Mouse (Mus musculus) embryonic stem cell, embryonic (primary cell): ENCODE results near the gene Plekha6.

Source experiments
- CTCF ChIA-PET, 4 experiments: fragments of 300-600 bp in 2 of 4; fragments of 350-600 bp in 2 of 4; sonication (Branson Sonifier 250); formaldehyde crosslinking; loops; one replicate each; lab custom pipeline; 2022; ENCODE audit warnings: inconsistent platforms in 2 of 4; lab: Charles Lee
- POLR2A ChIA-PET, 4 experiments: fragments of 300-600 bp in 2 of 4; fragments of 350-600 bp in 2 of 4; sonication (Branson Sonifier 250); formaldehyde crosslinking; loops; one replicate each; lab custom pipeline; 2022; ENCODE audit warnings: antibody characterized with exemption in 4 of 4, inconsistent platforms in 1 of 4; lab: Charles Lee

Plekha6 gene

GRCm38 (mm10) chr1:133314364-133314763 is 150.4 kb downstream of the Plekha6 start:
- ChIA-PET POLR2A (interaction anchor here in 3 of 4 experiments (0.5 to 1.8 kb wide), 5 partner anchors 18 to 41 kb away, joined by 3 to 4 read pairs (median 3); no protein-coding TSS in a partner anchor), CTCF (interaction anchor here (0.7 to 2.3 kb wide), 18 partner anchors 16 to 741 kb away, joined by 3 to 22 read pairs (median 4); partner anchors contain the start of genes Etnk2 (in 1 of the 4) and Snrpe (in 1 of the 4))

DNA sequence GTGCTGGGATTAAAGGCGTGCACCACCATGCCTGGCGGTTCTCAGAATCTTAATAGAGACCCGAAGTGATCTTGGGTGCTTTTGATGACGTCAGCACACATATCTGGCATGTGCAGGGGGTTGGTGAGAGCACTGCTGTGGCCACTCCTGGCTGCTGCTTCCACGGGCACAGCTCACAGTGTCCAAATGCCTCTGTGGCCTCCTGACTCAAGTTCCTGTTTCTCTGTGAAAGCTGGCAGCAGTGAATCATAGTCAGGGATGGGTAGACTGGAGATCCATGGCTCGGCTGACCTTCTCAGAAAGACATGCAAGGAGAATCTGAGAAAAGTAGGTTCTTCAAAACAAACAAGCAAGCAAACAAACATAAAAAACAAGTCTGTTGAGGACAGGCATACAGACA is 151.8 kb downstream of the Plekha6 start:
- ChIA-PET CTCF (interaction anchor here in 3 of 4 experiments (0.9 to 2.9 kb wide), 5 partner anchors 9 to 295 kb away, joined by 3 to 27 read pairs (median 5); partner anchors contain the start of gene Snrpe (in 1 of the 3)), POLR2A (interaction anchor here in 1 of 4 experiments (20.0 kb wide), 1 partner anchor 23 kb away, joined by 388 read pairs; no protein-coding TSS in a partner anchor)

DNA sequence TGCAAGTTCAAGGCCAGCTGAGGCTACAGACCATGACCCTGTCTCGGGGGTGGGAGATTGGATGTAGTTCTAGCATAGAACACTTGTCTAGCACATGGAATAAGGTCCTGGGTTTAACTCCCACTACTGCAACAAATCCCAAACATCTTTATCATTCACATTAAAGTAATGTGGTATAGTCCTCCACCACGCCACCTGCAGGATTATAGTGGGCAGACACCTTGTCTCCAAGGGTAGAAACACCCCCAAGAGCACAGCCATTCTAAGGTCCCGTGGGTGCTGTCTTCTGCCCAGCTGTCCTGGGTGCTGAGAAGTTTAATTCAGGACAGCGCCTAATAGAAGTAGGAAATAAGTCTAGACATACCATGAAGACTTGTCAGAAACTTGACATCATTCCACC is 152.6 kb downstream of the Plekha6 start:
- POLR2A ChIA-PET = interaction anchor here in 2 of 4 experiments (1.2 to 20.0 kb wide), 4 partner anchors 10 to 37 kb away, joined by 3 to 388 read pairs (median 6); partner anchors contain the start of gene Ren1 (in 1 of the 2)
- CTCF ChIA-PET = interaction anchor here (0.6 to 2.9 kb wide), 13 partner anchors 10 to 294 kb away, joined by 3 to 27 read pairs (median 5); partner anchors contain the start of genes Ren1 (in 1 of the 4) and Snrpe (in 1 of the 4)

GRCm38 (mm10) chr1:133317149-133317548 is 153.1 kb downstream of the Plekha6 start:
- ChIA-PET CTCF (interaction anchor here (0.6 to 2.9 kb wide), 29 partner anchors 9 to 293 kb away, joined by 3 to 27 read pairs (median 3); partner anchors contain the start of genes Etnk2 (in 2 of the 4), Ren1 (in 1 of the 4) and Snrpe (in 1 of the 4)), POLR2A (interaction anchor here in 2 of 4 experiments (0.6 to 20.0 kb wide), 6 partner anchors 9 to 36 kb away, joined by 3 to 388 read pairs (median 4); partner anchors contain the start of gene Ren1 (in 1 of the 2))

DNA sequence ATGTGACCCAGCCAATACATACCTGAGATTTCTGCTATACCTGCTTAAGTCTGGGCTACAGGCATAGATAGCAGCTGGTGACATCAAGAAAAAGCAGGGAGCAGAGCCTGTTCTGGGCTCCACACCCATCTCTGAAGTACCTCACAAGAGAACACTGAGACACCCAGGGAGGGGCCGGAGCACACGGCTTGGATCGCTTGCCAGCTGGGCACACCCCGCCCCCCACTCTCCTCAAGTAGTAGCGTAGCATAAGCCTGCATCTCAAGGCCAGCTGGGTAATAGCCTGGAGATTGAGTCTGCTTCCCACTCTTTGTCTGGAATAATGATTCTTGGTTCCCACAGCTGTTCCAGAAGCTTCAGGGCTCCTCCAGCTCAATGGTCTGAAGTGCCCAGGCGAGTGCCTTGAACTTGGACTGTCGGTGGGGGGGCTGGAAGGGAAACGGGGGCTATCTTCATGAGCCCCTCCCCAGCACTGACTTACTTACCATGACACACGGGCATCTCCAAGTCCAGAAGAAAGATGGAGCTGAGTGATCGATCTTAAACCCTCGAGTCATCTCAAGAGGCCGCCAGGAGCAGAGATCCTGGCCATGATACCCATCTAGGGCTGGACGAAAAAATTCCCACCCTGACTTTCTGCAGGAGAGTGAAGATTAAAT is 157.4 kb downstream of the Plekha6 start, which contains the start of gene Kiss1:
Kiss1 (plus strand) TSS at position 609 of the 659 bp plus-strand sequence.
- CTCF ChIA-PET = interaction anchor here (0.7 to 3.6 kb wide), 8 partner anchors 9 to 715 kb away, joined by 3 to 25 read pairs (median 5); no protein-coding TSS in a partner anchor

DNA sequence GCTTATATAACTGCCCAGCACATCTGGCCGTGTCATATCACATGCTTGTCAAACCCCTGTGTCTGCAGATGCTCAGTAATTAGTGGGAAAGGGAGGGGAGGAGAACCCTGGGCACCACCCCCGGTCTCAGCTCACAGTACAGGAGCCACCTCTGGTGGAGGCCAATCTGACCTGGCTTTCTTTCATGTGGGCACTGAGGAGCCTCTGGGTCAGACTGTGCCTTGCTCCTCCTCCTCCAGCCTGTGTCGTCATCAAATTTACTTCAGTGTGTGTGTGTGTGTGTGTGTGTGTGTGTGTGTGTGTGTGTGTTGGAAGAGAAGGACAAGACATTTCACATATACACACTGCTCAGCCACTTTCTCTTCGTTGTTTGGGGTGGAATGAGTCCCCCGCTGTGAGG is 159.3 kb downstream of the Plekha6 start:
- ChIA-PET CTCF (interaction anchor here in 3 of 4 experiments (0.7 to 2.2 kb wide), 6 partner anchors 11 to 287 kb away, joined by 4 to 11 read pairs (median 5); partner anchors contain the start of gene Snrpe (in 1 of the 3)), POLR2A (interaction anchor here in 3 of 4 experiments (0.6 to 20.0 kb wide), 18 partner anchors 11 to 348 kb away, joined by 3 to 388 read pairs (median 4); partner anchors contain the start of genes Etnk2 (in 2 of the 3) and Ren1 (in 1 of the 3))

More for the DNA sequence above, 157.4 kb downstream of the Plekha6 start, which contains the start of gene Kiss1:
- POLR2A ChIA-PET = interaction anchor here in 3 of 4 experiments (0.5 to 20.0 kb wide), 22 partner anchors 9 to 819 kb away, joined by 3 to 388 read pairs (median 4); partner anchors contain the start of genes Etnk2 (in 1 of the 3), Ppp1r15b (in 1 of the 3), Ren1 (in 1 of the 3) and Snrpe (in 1 of the 3)

- POLR2A ChIA-PET = interaction anchor here (0.6 to 20.0 kb wide), 50 partner anchors 8 to 1872 kb away, joined by 3 to 388 read pairs (median 4); partner anchors contain the start of genes Etnk2 (in 2 of the 4), Ren1 (in 2 of the 4), Plekha6 (in 1 of the 4) and Ppp1r15b (in 1 of the 4)
- CTCF ChIA-PET = interaction anchor here in 3 of 4 experiments (1.0 to 2.4 kb wide), 10 partner anchors 9 to 100 kb away, joined by 3 to 10 read pairs (median 5); partner anchors contain the start of gene Ren1 (in 1 of the 3)
These were observed 161.9 kb downstream of the Plekha6 start for GRCm38 (mm10) chr1:133325951-133326350.

- POLR2A ChIA-PET = interaction anchor here (0.6 to 20.0 kb wide), 28 partner anchors 10 to 341 kb away, joined by 3 to 388 read pairs (median 6); partner anchors contain the start of genes Etnk2 (in 2 of the 4), Ren1 (in 2 of the 4), Ppp1r15b (in 1 of the 4) and Zbed6 (in 1 of the 4)
- CTCF ChIA-PET = interaction anchor here (0.5 to 2.4 kb wide), 10 partner anchors 13 to 144 kb away, joined by 3 to 10 read pairs (median 6); no protein-coding TSS in a partner anchor
These were observed 163.1 kb downstream of the Plekha6 start for GRCm38 (mm10) chr1:133327094-133327493.

DNA sequence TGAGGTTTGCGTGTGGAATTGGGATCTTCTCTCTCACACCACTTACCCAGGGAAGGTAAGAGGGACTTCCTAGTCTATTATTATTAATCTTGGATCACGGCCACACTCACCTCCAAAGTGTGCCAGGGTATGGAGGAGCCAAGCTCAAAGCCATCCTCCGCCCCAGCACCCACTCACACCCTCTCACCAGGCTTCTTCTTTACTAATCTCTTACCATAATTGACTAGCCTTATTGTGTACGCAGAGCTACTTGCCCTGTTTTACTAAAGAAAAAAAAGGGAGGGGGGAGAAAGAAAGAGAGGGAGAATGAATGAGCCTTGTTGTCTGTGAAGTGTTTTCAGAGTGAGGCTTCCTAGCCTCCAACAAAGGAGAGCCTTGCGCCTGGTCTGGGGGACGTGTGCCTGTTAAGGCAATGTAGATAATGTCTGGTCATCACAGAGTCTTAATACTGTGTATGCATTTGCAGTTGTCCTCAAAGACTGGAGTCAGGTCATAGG is 164.3 kb downstream of the Plekha6 start:
- CTCF ChIA-PET = interaction anchor here (0.7 to 2.4 kb wide), 12 partner anchors 11 to 268 kb away, joined by 3 to 10 read pairs (median 4); partner anchors contain the start of gene Ppp1r15b (in 1 of the 4)
- POLR2A ChIA-PET = interaction anchor here (0.6 to 20.0 kb wide), 18 partner anchors 9 to 685 kb away, joined by 3 to 388 read pairs (median 5); partner anchors contain the start of gene Etnk2 (in 3 of the 4)

DNA sequence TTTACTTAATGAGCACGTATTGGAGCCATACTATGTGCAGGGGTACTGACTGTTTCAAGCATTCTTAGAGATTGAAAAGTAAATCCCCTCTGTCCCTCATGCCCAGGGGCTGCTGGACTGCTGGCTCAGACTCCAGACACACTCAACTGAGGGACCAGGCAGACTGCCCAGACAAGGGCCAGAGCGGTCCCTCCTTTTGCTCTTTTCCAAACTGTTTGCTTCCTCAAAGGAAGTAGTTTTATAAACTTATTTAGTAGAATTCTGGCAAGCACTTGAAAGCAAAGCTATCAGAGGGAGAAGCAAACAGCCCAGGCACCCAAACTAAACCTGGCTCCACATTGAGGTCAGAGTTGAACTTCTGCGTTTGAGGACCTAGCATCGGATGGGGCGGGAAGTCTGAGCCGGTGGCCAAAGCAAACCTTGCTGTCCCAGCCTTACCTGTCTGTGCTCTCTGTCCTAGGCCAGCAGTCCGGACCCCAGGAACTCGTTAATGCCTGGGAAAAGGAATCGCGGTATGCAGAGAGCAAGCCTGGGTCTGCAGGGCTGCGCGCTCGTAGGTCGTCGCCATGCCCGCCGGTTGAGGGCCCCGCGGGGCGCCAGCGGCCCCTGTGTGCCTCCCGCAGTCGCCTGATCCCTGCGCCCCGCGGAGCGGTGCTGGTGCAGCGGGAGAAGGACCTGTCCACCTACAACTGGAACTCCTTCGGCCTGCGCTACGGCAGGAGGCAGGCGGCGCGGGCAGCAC is 165.1 kb downstream of the Plekha6 start:
- ChIA-PET POLR2A (interaction anchor here in 3 of 4 experiments (1.0 to 20.0 kb wide), 11 partner anchors 9 to 309 kb away, joined by 3 to 388 read pairs (median 5); partner anchors contain the start of gene Etnk2 (in 2 of the 3)), CTCF (interaction anchor here in 2 of 4 experiments (0.7 to 1.8 kb wide), 6 partner anchors 11 to 180 kb away, joined by 3 to 5 read pairs (median 4); no protein-coding TSS in a partner anchor)

DNA sequence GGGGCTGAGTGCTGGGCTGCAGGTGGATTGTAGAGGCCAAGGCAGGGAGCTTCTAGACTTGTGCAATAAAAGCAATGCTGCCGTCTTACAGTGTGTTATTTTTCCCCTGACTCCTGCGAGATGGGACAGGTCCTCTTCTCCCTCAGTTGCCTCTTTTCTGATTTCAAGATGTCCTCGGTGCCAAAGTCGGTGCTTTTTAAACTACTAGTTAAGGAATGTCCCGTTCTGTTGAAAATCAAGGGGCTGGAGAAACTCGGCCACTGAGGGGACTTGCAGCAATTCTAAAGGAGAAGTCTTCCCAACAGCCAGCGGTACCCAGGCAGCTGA is 165.6 kb downstream of the Plekha6 start:
- POLR2A ChIA-PET = interaction anchor here in 2 of 4 experiments (0.5 to 20.0 kb wide), 10 partner anchors 8 to 309 kb away, joined by 3 to 388 read pairs (median 5); partner anchors contain the start of gene Etnk2 (in 1 of the 2)
- CTCF ChIA-PET = interaction anchor here in 2 of 4 experiments (1.1 to 1.8 kb wide), 4 partner anchors 23 to 181 kb away, joined by 3 to 5 read pairs (median 4); no protein-coding TSS in a partner anchor

- ChIA-PET POLR2A (interaction anchor here (0.6 to 20.0 kb wide), 11 partner anchors 6 to 332 kb away, joined by 3 to 388 read pairs (median 9); partner anchors contain the start of genes Kiss1 (in 2 of the 4) and Etnk2 (in 1 of the 4)), CTCF (interaction anchor here (0.6 to 1.2 kb wide), 5 partner anchors 16 to 22 kb away, joined by 3 to 6 read pairs (median 4); no protein-coding TSS in a partner anchor)
These were observed 167.1 kb downstream of the Plekha6 start for GRCm38 (mm10) chr1:133331142-133331541.

GRCm38 (mm10) chr1:133332656-133333430 is 168.8 kb downstream of the Plekha6 start:
- POLR2A ChIA-PET = interaction anchor here (0.5 to 20.0 kb wide), 17 partner anchors 6 to 730 kb away, joined by 3 to 388 read pairs (median 5); partner anchors contain the start of genes Kiss1 (in 2 of the 4) and Etnk2 (in 1 of the 4)
- CTCF ChIA-PET = interaction anchor here in 1 of 4 experiments (2.0 kb wide), 1 partner anchor 21 kb away, joined by 8 read pairs; no protein-coding TSS in a partner anchor

DNA sequence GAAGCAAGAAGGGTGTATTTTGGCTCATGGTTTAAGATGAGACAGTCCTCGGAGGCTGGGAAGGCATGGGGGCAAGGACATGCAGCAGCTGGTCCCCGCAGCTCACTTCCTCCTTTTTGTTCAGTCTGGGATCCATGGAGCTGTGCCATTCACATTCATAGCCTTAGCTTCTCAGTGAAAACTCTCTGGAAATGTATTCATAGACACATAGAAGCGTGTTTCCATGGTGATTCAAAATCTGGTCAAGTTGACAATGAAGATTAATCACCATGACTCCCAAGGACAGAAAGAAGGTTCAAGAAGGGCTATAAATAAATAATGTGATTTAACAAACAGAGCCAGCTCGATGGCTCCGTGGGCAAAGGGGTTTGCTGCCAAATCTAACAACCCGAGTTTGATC is 169.9 kb downstream of the Plekha6 start:
- CTCF ChIA-PET = interaction anchor here in 2 of 4 experiments (0.9 to 2.0 kb wide), 4 partner anchors 20 to 46 kb away, joined by 3 to 8 read pairs (median 4); no protein-coding TSS in a partner anchor
- POLR2A ChIA-PET = interaction anchor here in 3 of 4 experiments (0.6 to 20.0 kb wide), 20 partner anchors 5 to 360 kb away, joined by 3 to 388 read pairs (median 6); partner anchors contain the start of genes Etnk2 (in 2 of the 3), Kiss1 (in 2 of the 3) and Ren1 (in 1 of the 3)

DNA sequence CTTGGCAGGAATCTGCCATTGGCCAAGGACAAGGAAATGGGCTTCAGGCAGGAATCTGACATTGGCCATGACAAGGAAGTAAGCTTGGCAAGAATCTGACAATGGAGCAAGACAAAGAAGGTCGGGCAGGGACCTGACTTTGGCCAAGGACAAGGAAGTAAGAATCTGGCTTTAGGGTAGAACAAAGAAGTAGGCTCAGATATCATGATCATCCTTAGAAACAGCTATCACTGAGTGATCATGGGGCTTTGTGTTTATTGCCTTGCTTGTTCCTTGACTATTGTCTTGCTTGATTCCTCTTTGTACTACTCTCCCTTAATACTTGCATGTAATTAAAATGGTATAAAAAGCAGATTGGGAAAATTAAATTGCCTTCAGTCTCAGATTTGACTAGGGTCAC is 176.4 kb downstream of the Plekha6 start:
- CTCF ChIA-PET = interaction anchor here in 2 of 4 experiments (0.9 to 2.8 kb wide), 7 partner anchors 13 to 270 kb away, joined by 3 to 17 read pairs (median 3); partner anchors contain the start of genes Etnk2 (in 1 of the 2) and Snrpe (in 1 of the 2)
- POLR2A ChIA-PET = interaction anchor here (0.6 to 17.5 kb wide), 49 partner anchors 8 to 870 kb away, joined by 3 to 388 read pairs (median 5); partner anchors contain the start of genes Etnk2 (in 3 of the 4), Kiss1 (in 3 of the 4) and Ren1 (in 2 of the 4)
